Mouse (Mus musculus) forebrain, embryonic 14.5 days (tissue): ENCODE data around the gene Btg3. TPM values are rescaled to one million over a fixed set of nuclear protein-coding genes. Genes with fewer than 3 reads are reported as not detected.

Experiments
- ATAC-seq: fragments of 200-750 bp; cut with Nextera tagmentation; 2 replicates; pipeline ENCODE4 v1.8.0; 2017; ENCODE audit warnings: mild to moderate bottlenecking, moderate library complexity
- DNase-seq: peaks from one replicate; pipeline ENCODE4 v3.0.0-alpha.2; 2015; ENCODE audit warnings: low spot score
- H3K27ac ChIP-seq: fragments of 300-500 bp; sonication (generic); 2 replicates; pipeline ENCODE4 v1.5.1; 2014; ENCODE audit warnings: low read depth, mild to moderate bottlenecking, control low read depth, low read length, moderate library complexity
- H3K27me3 ChIP-seq: fragments of 300-500 bp; sonication (generic); replicated peaks from 2 replicates; pipeline ENCODE4 v1.6.1; 2014; ENCODE audit warnings: low read length, control low read depth, mixed read lengths; ENCODE audit not compliant: control insufficient read depth, insufficient read depth
- H3K36me3 ChIP-seq: fragments of 300-500 bp; sonication (generic); 2 replicates; pipeline ENCODE4 v1.6.1; 2014; ENCODE audit warnings: low read length, control low read depth; ENCODE audit not compliant: control insufficient read depth, insufficient read depth
- H3K4me1 ChIP-seq: fragments of 300-500 bp; sonication (generic); 2 replicates; pipeline ENCODE4 v1.6.1; 2014; ENCODE audit warnings: antibody characterized with exemption, low read length, control low read depth; ENCODE audit not compliant: control insufficient read depth, insufficient read depth
- H3K4me2 ChIP-seq: fragments of 300-500 bp; sonication (generic); 2 replicates; pipeline ENCODE4 v1.6.1; 2014; ENCODE audit warnings: mild to moderate bottlenecking, control low read depth, low read length
- H3K4me3 ChIP-seq: fragments of 300-500 bp; sonication (generic); 2 replicates; pipeline ENCODE4 v1.5.1; 2014; ENCODE audit warnings: low read depth, low read length, control low read depth
- H3K9ac ChIP-seq: fragments of 300-500 bp; sonication (generic); 2 replicates; pipeline ENCODE4 v1.6.1; 2014; ENCODE audit warnings: mild to moderate bottlenecking, low read length, control low read depth, moderate library complexity
- H3K9me3 ChIP-seq: fragments of 300-500 bp; sonication (generic); replicated peaks from 2 replicates; pipeline ENCODE4 v1.6.1; 2016; ENCODE audit warnings: low read length, control low read depth, mixed read lengths; ENCODE audit not compliant: control insufficient read depth
- WGBS: fragments of 180-500 bp; shearing (Covaris S2); extraction: QIAGEN DNeasy Blood & Tissue Kit; methylation state at CpG from one replicate; pipeline ENCODE4 v1.1.7; 2014; 5-methylcytosine and 5-hydroxymethylcytosine counted together
- polyA plus RNA-seq: library from polyadenylated mRNA; unstranded; fragments of >200 nt; fragmentation: Nextera tagmentation; extraction: Ambion mirVana; gene quantifications from 2 replicates; pipeline ENCODE4 v1.2.1, GENCODE M21; 2014

Btg3 gene
- polyA plus RNA-seq, 1 experiment from 2014 or later, result 22.5 TPM

GRCm38 (mm10) chr16:78313135-78313887 is 63.7 kb downstream of the Btg3 start:
- H3K9ac ChIP-seq, result 0 out of 2 replicates have a peak overlapping the region, but pooled peaks have one; percentile 32
- H3K36me3 ChIP-seq, result 0 out of 2 replicates have a peak, but pooled peaks cover 4% of the 10 kb centered on the region
- ATAC-seq (peak; percentile 49), DNase-seq (peak; percentile 74)
- 9% methylated on average over 16 of the region's 16 CpGs for WGBS
- H3K9me3 ChIP-seq, result no peaks in the 10 kb centered on the region
- H3K27ac ChIP-seq, result no peak overlapping the region
- H3K27me3 ChIP-seq, result no peaks in the 10 kb centered on the region
- H3K4me2 ChIP-seq, result peak overlapping the region; percentile 45
- H3K4me3 ChIP-seq, result peak overlapping the region; percentile 15
- peaks cover 24% of the 10 kb centered on the region for H3K4me1 ChIP-seq

GRCm38 (mm10) chr16:78309258-78309657 is 67.7 kb downstream of the Btg3 start:
- H3K4me3 ChIP-seq, result no peak overlapping the region
- WGBS, result 93% methylated on average over 6 of the region's 6 CpGs
- ATAC-seq (no peak), DNase-seq (no peak)
- 0 out of 2 replicates have a peak, but pooled peaks cover 4% of the 10 kb centered on the region for H3K36me3 ChIP-seq
- no peaks in the 10 kb centered on the region for H3K27me3 ChIP-seq
- H3K9ac ChIP-seq, result no peak overlapping the region
- no peak overlapping the region for H3K27ac ChIP-seq
- no peaks in the 10 kb centered on the region for H3K9me3 ChIP-seq
- H3K4me2 ChIP-seq, result no peak overlapping the region
- H3K4me1 ChIP-seq, result peaks cover 20% of the 10 kb centered on the region

- WGBS, result 95% methylated on average over 16 of the region's 16 CpGs
- Histone ChIP-seq H3K9me3 (no peaks in the 10 kb centered on the region), H3K4me3 (no peak overlapping the region), H3K4me2 (no peak overlapping the region), H3K9ac (no peak overlapping the region), H3K36me3 (peaks cover 4% of the 10 kb centered on the region; the same call in 1 of the 2 replicates), H3K27me3 (no peaks in the 10 kb centered on the region), H3K4me1 (peaks cover 15% of the 10 kb centered on the region), H3K27ac (no peak overlapping the region)
- no peak for ATAC-seq
- DNase-seq, result no peak
Measured at GRCm38 (mm10) chr16:78307476-78308192, 69.4 kb downstream of the Btg3 start.

DNA sequence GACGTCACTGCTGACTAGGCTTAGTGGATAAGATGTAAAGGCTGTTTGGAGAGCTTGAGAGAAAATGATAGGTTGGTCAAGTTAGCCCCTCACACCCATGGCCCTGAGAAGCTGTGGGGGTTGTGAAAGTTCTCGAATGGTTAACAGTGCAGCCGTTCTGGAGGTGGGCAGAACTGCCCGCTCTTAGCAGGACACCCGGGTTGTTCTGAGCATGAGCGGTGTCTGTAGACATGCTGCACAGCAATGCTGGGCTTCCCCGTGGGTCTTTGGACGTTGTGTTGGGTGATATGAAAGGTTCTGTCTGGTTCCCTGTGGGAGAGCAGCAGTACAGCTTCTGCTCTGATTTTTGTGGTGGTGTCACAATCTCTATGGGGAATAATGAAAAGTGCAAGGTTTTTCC is 70.4 kb downstream of the Btg3 start:
- ATAC-seq, result no peak

GRCm38 (mm10) chr16:78305606-78306100 is 71.3 kb downstream of the Btg3 start:
- no peaks in the 10 kb centered on the region for H3K27me3 ChIP-seq
- ATAC-seq (no peak), DNase-seq (no peak)
- H3K4me2 ChIP-seq, result no peak overlapping the region
- peaks cover 12% of the 10 kb centered on the region for H3K4me1 ChIP-seq
- H3K9me3 ChIP-seq, result no peaks in the 10 kb centered on the region
- no peak overlapping the region for H3K9ac ChIP-seq
- no peak overlapping the region for H3K4me3 ChIP-seq
- H3K27ac ChIP-seq, result no peak overlapping the region
- 85% methylated on average over 12 of the region's 12 CpGs for WGBS
- H3K36me3 ChIP-seq, result peaks cover 4% of the 10 kb centered on the region; the same call in 1 of the 2 replicates

More for the DNA sequence above, 70.4 kb downstream of the Btg3 start:
- WGBS, result 87% methylated on average over 8 of the region's 8 CpGs
- Histone ChIP-seq H3K4me2 (no peak overlapping the region), H3K27ac (no peak overlapping the region), H3K36me3 (peaks cover 4% of the 10 kb centered on the region; the same call in 1 of the 2 replicates), H3K4me3 (no peak overlapping the region), H3K9me3 (no peaks in the 10 kb centered on the region), H3K27me3 (no peaks in the 10 kb centered on the region), H3K4me1 (peaks cover 12% of the 10 kb centered on the region), H3K9ac (no peak overlapping the region)
- no peak for DNase-seq

DNA sequence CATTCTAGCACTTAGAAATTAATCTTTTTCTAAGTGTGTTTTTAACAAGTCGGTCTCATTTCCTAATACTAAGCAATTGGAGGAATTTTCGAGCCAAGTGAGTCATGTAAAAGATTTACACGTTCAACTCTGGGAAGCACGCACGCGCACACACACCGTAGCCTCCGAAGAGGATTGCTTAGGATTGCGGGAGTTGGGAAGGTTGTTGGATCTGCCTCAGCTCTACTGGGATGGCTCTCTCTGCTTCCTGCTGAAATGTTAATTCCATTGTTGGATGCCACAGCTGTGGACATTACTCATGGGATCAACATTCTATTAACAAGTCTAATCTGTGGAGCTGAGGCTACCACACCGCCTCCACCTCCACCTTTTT is 74.3 kb downstream of the Btg3 start:
- Histone ChIP-seq H3K4me3 (peak overlapping the region; percentile 94), H3K36me3 (no peaks in the 10 kb centered on the region; the same call in 1 of the 2 replicates), H3K9ac (peak overlapping the region; percentile 97), H3K4me2 (peak overlapping the region; percentile 73), H3K27me3 (no peaks in the 10 kb centered on the region), H3K4me1 (peaks cover 12% of the 10 kb centered on the region), H3K27ac (no peak overlapping the region), H3K9me3 (no peaks in the 10 kb centered on the region)
- ATAC-seq (no peak), DNase-seq (peak; percentile 78)
- WGBS, result 3% methylated on average over 10 of the region's 10 CpGs

DNA sequence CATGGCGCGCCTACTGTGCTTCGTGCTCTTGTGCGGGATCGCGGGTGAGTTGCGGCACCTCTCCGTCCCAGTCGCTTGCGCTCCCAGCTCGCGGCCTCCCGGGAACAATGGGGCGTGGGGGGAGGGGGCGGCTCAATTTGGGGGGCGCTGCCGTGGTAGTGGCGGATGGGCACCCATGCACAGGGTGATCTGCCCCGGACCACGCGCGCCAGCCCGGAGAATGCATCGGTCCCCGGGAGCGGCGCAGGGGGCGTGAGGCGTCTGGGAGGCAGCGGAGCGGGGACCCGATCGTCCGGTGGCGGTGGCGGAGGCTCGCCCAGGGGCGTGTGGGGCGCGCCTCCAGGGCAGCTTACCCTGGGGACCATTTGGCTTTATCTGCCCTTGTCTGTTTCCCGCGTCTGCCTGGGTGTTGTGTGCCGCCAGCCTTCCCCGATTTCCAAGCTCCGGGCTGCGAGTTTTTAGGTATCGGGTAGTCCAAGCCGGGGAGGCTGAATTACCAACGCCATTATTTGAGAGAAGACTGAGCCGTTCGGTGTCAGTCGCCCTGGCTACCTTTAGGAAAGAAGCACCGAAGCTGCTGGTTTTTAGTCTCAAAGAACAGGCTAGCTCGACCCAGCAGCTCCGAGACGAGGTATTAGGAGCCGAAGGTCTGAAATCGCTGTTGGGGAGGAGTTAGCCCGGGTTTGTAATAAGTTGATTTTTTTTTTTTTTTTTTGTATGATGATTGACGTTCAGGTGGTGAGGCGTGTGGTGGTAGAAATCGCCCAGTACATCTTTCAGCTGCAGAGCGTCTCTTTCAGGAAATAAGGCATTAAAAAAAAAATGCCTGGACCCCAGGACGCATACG is 74.9 kb downstream of the Btg3 start:
- Histone ChIP-seq H3K9me3 (no peaks in the 10 kb centered on the region), H3K4me3 (peak overlapping the region; percentile 94), H3K9ac (peak overlapping the region; percentile 97), H3K27ac (peak overlapping the region; percentile 94), H3K4me1 (peaks cover 12% of the 10 kb centered on the region), H3K4me2 (peak overlapping the region; percentile 73), H3K36me3 (no peaks in the 10 kb centered on the region; the same call in 1 of the 2 replicates), H3K27me3 (no peaks in the 10 kb centered on the region)
- under 1% methylated on average over 58 of the region's 65 CpGs for WGBS
- DNase-seq (peak; percentile 43), ATAC-seq (peak; percentile 64)

DNA sequence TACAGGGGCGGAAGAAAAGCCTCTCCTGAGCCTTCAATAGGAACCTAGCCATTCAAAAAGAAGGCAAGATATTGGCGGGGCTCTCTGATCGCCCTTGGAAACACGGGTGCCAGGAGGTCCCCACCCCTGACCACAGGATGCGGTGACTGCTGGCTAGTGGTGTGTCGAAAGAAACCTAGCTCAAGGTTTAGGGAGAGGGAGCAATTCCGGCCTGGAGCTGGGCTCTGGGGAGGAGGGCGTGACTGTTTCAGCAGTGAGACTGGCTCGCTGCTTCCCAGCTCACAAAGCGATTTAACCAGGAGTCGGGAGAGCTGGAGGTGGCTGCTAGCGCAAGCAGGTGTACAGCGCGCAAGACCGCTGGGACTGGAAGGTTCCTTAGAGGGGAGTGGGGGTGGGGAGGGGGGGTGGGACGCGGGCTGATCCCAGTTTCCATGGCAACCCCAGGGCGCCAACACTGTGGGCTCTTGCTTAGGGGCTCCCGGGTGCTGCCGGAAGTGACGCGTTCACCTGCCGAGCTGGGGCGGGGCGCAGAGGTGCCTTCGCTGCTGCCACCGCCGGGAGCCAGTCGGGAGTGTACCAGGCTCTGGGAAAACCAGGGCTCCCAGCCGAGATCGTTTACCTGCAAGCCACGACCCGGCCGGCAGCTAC is 75.7 kb downstream of the Btg3 start, which contains the start of gene Cxadr:
TSS of gene Cxadr (plus strand) at position 307 of the 648 bp plus-strand sequence.
- Histone ChIP-seq H3K36me3 (no peaks in the 10 kb centered on the region; the same call in 1 of the 2 replicates), H3K9ac (peak within 1 kb of the TSS; percentile 97), H3K27ac (peak within 1 kb of the TSS; percentile 94), H3K4me3 (peak within 1 kb of the TSS; percentile 94), H3K9me3 (no peaks in the 10 kb centered on the region), H3K4me2 (peak within 1 kb of the TSS; percentile 73), H3K4me1 (peaks cover 12% of the 10 kb centered on the region), H3K27me3 (no peaks in the 10 kb centered on the region)
- DNase-seq, result peak; percentile 95
- ATAC-seq, result peak; percentile 96
- under 1% methylated on average over 32 of the region's 34 CpGs for WGBS
